Mouse (Mus musculus): Measurements from ENCODE around the gene Alpk1. TPM values are rescaled to one million over a fixed set of nuclear protein-coding genes. Genes with fewer than 3 reads are reported as not detected.
A peak's percentile ranks its signal among the peaks of the same experiment; 100 is the strongest.

Gene Alpk1
- polyA plus RNA-seq, 2 experiments: 0.19 to 0.59 TPM

- no peak for ATAC-seq (ENCODE audit: insufficient read depth)
These were observed 27.5 kb upstream of the Alpk1 start for GRCm38 (mm10) chr3:127807846-127808245.

DNA sequence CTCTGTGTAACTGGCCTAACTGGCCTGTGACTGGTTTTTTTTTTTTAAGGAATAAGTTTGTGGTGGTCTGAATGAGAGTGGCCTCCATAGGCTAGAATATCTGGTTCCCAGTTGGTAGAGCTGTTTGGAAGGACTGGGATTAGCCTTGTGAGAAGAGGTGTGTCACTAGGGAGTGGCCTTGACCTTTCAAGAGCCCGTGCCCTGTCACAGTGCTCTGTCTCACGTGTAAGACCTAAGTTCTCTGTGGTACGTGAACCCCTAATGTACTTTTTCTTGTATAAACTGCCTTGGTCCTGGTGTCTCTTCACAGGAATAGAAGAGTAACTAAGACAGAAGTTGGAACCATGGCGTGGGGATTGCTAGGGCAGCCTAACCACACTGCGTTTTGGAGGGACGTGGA is 25.7 kb upstream of the Alpk1 start:
- no peak for ATAC-seq (ENCODE audit: insufficient read depth)
- peaks cover 16% of the 10 kb centered on the region for H3K36me3 ChIP-seq (replicated peaks; ENCODE audit: control insufficient read depth, insufficient read depth, low read depth)
- 0 out of 2 replicates have a peak overlapping the region, but pooled peaks have one; percentile 13 for H3K9ac ChIP-seq (replicated peaks)
- TF ChIP-seq CTCF (IDR thresholded peaks at IDR 0.05; ENCODE audit: low read depth) (no peak), EP300 (IDR thresholded peaks at IDR 0.05; ENCODE audit: low read depth) (no peak)
- H3K27me3 ChIP-seq (ENCODE audit: control insufficient read depth, insufficient read depth, low read length): no peaks in the 10 kb centered on the region
- no peak overlapping the region for H3K4me3 ChIP-seq (ENCODE audit: insufficient read depth in 1 of 2, low read depth in 2 of 2, low read length in 2 of 2)
- H3K4me2 ChIP-seq (ENCODE audit: low read depth): no peak overlapping the region
- DNase-seq (ENCODE audit: low read depth in 3 of 3, low spot score in 3 of 3): no peak
- H3K4me1 ChIP-seq (replicated peaks; ENCODE audit: control insufficient read depth in 2 of 2, insufficient read depth in 2 of 2, low read length in 1 of 2): peaks cover 4 to 11% of the 10 kb centered on the region in 2 experiments
- no peak overlapping the region for H3K27ac ChIP-seq
- H3K9me3 ChIP-seq (ENCODE audit: control insufficient read depth, low read length): no peaks in the 10 kb centered on the region
- 84% methylated on average over 6 of the region's 6 CpGs for WGBS (ENCODE audit: insufficient replicate concordance)

More at GRCm38 (mm10) chr3:127807846-127808245, 27.5 kb upstream of the Alpk1 start:
- Histone ChIP-seq H3K4me2 (ENCODE audit: low read depth) (no peak overlapping the region), H3K9ac (replicated peaks) (no peak overlapping the region), H3K27me3 (ENCODE audit: control insufficient read depth, insufficient read depth, low read length) (no peaks in the 10 kb centered on the region), H3K4me1 (replicated peaks; ENCODE audit: control insufficient read depth in 2 of 2, insufficient read depth in 2 of 2, low read length in 1 of 2) (peaks cover 4 to 11% of the 10 kb centered on the region in 2 experiments), H3K36me3 (replicated peaks; ENCODE audit: control insufficient read depth, insufficient read depth, low read depth) (peaks cover 21% of the 10 kb centered on the region), H3K27ac (no peak overlapping the region), H3K4me3 (ENCODE audit: insufficient read depth in 1 of 2, low read depth in 2 of 2, low read length in 2 of 2) (no peak overlapping the region), H3K9me3 (ENCODE audit: control insufficient read depth, low read length) (no peaks in the 10 kb centered on the region)
- TF ChIP-seq CTCF (IDR thresholded peaks at IDR 0.05; ENCODE audit: low read depth) (no peak), EP300 (IDR thresholded peaks at IDR 0.05; ENCODE audit: low read depth) (no peak)
- 80% methylated on average over 5 of the region's 5 CpGs for WGBS (ENCODE audit: insufficient replicate concordance)
- no peak for DNase-seq (ENCODE audit: low read depth in 3 of 3, low spot score in 3 of 3)

- H3K4me1 ChIP-seq (replicated peaks; ENCODE audit: control insufficient read depth in 2 of 2, insufficient read depth in 2 of 2, low read length in 1 of 2): peaks cover 4 to 11% of the 10 kb centered on the region in 2 experiments
- 80% methylated on average over 12 of the region's 12 CpGs for WGBS (ENCODE audit: insufficient replicate concordance)
- no peak overlapping the region for H3K9ac ChIP-seq (replicated peaks)
- DNase-seq (ENCODE audit: low read depth in 3 of 3, low spot score in 3 of 3) (no peak), ATAC-seq (ENCODE audit: insufficient read depth) (no peak)
- no peak overlapping the region for H3K27ac ChIP-seq
- H3K36me3 ChIP-seq (replicated peaks; ENCODE audit: control insufficient read depth, insufficient read depth, low read depth): peaks cover 14% of the 10 kb centered on the region
- no peak overlapping the region for H3K4me3 ChIP-seq (ENCODE audit: insufficient read depth in 1 of 2, low read depth in 2 of 2, low read length in 2 of 2)
- no peaks in the 10 kb centered on the region for H3K9me3 ChIP-seq (ENCODE audit: control insufficient read depth, low read length)
- H3K4me2 ChIP-seq (ENCODE audit: low read depth): no peak overlapping the region
- H3K27me3 ChIP-seq (ENCODE audit: control insufficient read depth, insufficient read depth, low read length): no peaks in the 10 kb centered on the region
- TF ChIP-seq EP300 (IDR thresholded peaks at IDR 0.05; ENCODE audit: low read depth) (no peak), CTCF (IDR thresholded peaks at IDR 0.05; ENCODE audit: low read depth) (no peak)
These were observed 24.7 kb upstream of the Alpk1 start for GRCm38 (mm10) chr3:127805071-127805470.

GRCm38 (mm10) chr3:127804439-127804838 is 24.1 kb upstream of the Alpk1 start:
- no peak for TF ChIP-seq CTCF (IDR thresholded peaks at IDR 0.05; ENCODE audit: low read depth)
- TF ChIP-seq EP300 (IDR thresholded peaks at IDR 0.05; ENCODE audit: low read depth): no peak
- no peak overlapping the region for H3K4me3 ChIP-seq (ENCODE audit: insufficient read depth in 1 of 2, low read depth in 2 of 2, low read length in 2 of 2)
- peaks cover 4 to 11% of the 10 kb centered on the region in 2 experiments for H3K4me1 ChIP-seq (replicated peaks; ENCODE audit: control insufficient read depth in 2 of 2, insufficient read depth in 2 of 2, low read length in 1 of 2)
- no peak overlapping the region for H3K27ac ChIP-seq
- ATAC-seq (ENCODE audit: insufficient read depth) (peak; percentile 62), DNase-seq (ENCODE audit: low read depth in 3 of 3, low spot score in 3 of 3) (no peak)
- no peak overlapping the region for H3K9ac ChIP-seq (replicated peaks)
- H3K4me2 ChIP-seq (ENCODE audit: low read depth): no peak overlapping the region
- no peaks in the 10 kb centered on the region for H3K27me3 ChIP-seq (ENCODE audit: control insufficient read depth, insufficient read depth, low read length)
- H3K9me3 ChIP-seq (ENCODE audit: control insufficient read depth, low read length): no peaks in the 10 kb centered on the region
- peaks cover 12% of the 10 kb centered on the region for H3K36me3 ChIP-seq (replicated peaks; ENCODE audit: control insufficient read depth, insufficient read depth, low read depth)
- WGBS (ENCODE audit: insufficient replicate concordance): 30% methylated on average over 4 of the region's 4 CpGs

DNA sequence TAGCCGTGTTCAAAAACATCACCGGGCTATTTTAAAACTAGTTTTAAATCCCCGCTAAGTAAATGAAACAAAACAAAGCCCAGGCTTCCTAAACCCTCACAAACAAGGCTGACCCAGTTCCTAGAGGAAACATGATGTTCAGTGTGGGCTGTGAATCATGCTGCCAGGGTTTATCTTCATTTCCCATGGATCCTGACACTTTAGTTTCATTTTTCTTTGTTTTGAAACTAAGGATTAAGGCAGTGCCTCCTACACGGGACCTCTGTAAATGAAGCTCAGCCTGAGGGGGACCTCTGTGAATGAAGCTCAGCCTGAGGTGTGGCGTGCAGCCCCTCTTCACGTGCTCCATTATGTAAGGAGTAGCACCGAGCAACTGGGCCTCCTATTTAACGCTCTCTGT is 22.5 kb upstream of the Alpk1 start:
- H3K9me3 ChIP-seq (ENCODE audit: control insufficient read depth, low read length): no peaks in the 10 kb centered on the region
- TF ChIP-seq EP300 (IDR thresholded peaks at IDR 0.05; ENCODE audit: low read depth) (no peak), CTCF (IDR thresholded peaks at IDR 0.05; ENCODE audit: low read depth) (no peak)
- peak overlapping the region; percentile 18; the same call in 1 of the 2 replicates for H3K4me2 ChIP-seq (ENCODE audit: low read depth)
- no peak for ATAC-seq (ENCODE audit: insufficient read depth)
- H3K4me3 ChIP-seq (ENCODE audit: insufficient read depth in 1 of 2, low read depth in 2 of 2, low read length in 2 of 2): no peak overlapping the region
- peaks cover 5% of the 10 kb centered on the region; the same call in 1 of the 2 replicates for H3K36me3 ChIP-seq (replicated peaks; ENCODE audit: control insufficient read depth, insufficient read depth, low read depth)
- H3K9ac ChIP-seq (replicated peaks): 0 out of 2 replicates have a peak overlapping the region, but pooled peaks have one; percentile 9
- peaks cover 4 to 11% of the 10 kb centered on the region in 2 experiments for H3K4me1 ChIP-seq (replicated peaks; ENCODE audit: control insufficient read depth in 2 of 2, insufficient read depth in 2 of 2, low read length in 1 of 2)
- no peak for DNase-seq (ENCODE audit: low read depth in 3 of 3, low spot score in 3 of 3)
- H3K27me3 ChIP-seq (ENCODE audit: control insufficient read depth, insufficient read depth, low read length): no peaks in the 10 kb centered on the region
- 50% methylated on average over 8 of the region's 8 CpGs for WGBS (ENCODE audit: insufficient replicate concordance)
- H3K27ac ChIP-seq: peak overlapping the region; percentile 18; the same call in 1 of the 2 replicates

All from liver, embryonic 14.5 days (tissue).